Mouse (Mus musculus): ENCODE measurements around the gene Lpar5. TPM values are rescaled to one million over a fixed set of nuclear protein-coding genes. Genes with fewer than 3 reads are reported as not detected.

Gene Lpar5
- total RNA-seq, 2 experiments from 2014 or later = not detected

- DNase-seq = no peak
Measured at GRCm38 (mm10) chr6:125087937-125088336, 20.2 kb downstream of the Lpar5 start.

- peak; percentile 80 for DNase-seq
Measured at GRCm38 (mm10) chr6:125088561-125089321, 21.0 kb downstream of the Lpar5 start.

DNA sequence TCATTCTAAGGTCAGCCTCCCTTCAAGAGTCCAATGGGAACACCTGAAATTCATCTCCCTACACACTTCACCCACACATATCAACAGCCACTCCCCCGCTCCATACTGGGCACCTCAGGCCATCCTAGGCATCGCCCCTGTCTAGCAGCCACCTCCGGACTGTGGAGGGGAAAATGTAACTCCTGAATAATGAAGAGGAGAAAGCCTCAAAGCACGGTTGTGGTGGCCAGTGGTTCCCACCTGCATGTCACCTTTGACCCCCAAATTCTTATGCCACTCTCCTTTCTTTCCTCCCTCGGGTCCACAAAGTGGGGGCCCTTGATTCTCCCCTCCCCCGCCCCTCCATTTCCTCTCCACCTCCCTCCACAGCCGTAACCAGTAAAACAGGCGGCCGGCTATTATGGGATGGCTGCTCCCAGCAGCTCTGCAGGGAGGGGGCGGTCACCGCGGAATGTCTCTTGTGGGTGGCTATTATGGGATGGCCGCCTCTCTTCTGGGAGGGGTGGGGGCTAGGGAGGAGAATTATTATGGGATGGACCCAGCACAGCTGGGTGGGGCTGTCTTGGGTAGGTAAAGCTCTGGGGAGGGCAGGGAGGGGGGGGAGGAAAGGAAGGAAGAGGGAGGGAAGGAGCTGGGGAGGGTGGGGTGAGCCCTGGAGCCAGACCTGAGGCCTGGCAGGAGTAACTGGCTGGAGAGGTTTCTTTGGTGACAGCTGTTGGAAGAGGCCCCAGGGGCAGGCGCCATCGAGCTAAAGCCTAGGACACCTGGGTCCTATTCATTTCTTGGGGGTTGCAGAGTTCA is 22.0 kb downstream of the Lpar5 start:
- peak; percentile 79 for DNase-seq

DNA sequence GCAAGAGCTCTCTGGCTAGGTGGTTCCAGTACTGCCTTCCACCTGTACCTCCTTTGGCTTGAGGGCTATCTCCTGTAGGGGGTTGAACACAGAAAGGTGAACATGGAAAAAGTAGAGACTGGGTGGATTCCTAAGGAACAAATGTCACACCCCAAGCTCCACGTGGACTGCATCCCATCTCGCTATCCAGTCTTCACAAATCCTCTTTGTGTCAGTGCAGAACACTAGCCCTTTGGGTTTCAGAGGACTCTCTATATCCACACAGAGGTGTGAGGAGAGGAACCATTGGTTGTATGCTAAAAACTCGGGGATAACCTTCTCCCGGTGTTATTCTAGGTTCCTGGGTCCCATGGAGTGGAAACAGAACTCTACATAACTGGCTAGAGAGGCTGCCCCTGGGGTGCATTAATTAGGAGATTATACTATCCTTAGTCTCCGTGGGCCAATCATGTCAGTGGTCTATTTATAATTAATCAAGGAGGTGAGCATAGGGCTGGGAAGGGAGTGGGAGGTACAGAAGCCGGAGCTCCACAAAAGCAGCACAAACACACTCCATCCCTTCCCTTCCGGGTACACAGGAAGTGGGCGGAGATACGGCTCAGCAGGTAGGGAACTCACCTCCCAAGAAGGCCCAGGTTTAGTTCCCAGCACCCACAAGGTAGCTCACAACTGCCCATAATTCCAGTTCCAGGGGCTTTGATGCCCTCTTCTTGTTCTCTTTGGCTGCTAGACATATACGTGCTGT is 22.8 kb downstream of the Lpar5 start:
- DNase-seq = no peak

DNA sequence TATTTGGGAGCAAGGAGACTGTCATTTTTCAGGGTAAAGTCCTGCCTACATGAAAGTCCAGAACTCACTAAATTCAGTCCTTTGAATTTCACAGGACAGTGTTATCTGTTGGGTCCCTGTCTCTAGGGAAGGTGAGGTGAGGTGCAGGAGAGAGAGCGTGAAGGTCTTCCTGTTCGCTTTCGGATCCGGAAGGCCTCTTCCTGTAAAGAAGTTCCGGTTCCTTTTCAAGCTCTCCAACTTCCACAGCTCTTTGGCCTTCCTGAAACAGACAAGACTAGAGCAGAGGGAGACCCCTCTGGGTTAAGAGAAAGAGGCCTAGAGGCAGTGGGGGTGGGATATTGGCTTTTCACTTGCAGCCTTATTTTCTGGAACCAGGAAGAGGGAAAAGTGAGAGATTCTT is 24.7 kb downstream of the Lpar5 start:
- DNase-seq = no peak

DNA sequence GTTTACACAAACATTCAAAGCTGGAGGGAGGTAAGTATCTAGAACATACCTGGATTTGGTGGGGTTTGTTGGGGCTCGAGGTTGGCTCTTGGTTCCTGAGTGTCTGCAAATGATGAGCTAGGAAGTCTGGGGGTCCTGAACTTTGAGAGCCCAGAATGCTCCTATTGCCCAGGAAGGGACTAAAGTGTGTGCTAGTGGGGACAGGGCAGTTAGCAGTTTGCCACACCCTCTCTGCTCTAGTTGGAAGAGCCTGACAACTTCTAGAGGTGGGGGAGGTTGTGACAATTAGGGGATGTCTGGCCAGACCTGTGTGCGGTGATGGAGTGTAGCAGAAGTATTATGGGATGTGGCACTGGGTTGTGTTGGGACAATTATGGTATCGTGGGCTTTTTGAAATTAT is 27.1 kb downstream of the Lpar5 start:
- no peak for DNase-seq

- peak; percentile 96 for DNase-seq
Measured at GRCm38 (mm10) chr6:125095391-125096278, 27.9 kb downstream of the Lpar5 start, which contains the start of gene Chd4. TSS of gene Chd4 (plus strand) at chr6:125095981.

DNA sequence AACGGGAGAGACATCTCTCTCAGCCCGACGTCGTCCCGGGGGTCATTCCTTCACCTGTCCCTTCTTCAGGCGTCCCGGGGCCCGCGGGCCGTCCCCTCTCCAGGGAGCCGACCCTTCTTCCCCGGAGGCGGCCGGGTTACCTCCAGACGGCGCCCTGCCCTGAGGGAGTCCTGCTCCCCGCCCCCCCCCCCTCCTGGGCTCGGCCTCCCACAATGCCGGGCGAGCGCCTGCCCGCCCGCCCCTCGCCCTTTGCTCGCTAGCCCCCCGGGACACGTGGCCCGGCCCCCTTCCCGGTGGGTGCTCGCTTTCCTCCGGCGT is 28.5 kb downstream of the Lpar5 start:
- no peak for DNase-seq

GRCm38 (mm10) chr6:125096597-125097345 is 29.1 kb downstream of the Lpar5 start:
- DNase-seq = peak; percentile 79

DNA sequence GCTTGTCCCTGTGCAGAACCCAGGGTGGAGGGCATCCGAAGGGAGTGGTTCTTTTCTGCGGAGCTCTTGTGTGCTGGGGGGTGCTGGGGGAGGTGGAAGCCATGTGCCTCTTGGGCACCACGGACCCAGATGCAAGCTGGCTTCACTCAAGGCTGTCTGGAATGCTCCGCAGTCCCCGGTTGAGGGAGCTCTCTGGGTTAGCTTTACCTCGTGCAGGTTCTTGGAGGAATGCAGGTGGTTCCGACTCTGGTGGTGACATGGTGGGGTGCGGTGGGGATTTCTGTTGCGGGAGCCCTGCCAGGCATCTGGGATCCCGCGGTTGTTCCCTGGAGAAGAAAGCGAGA is 29.6 kb downstream of the Lpar5 start:
- no peak for DNase-seq

GRCm38 (mm10) chr6:125097951-125098350 is 30.2 kb downstream of the Lpar5 start:
- DNase-seq = no peak

DNA sequence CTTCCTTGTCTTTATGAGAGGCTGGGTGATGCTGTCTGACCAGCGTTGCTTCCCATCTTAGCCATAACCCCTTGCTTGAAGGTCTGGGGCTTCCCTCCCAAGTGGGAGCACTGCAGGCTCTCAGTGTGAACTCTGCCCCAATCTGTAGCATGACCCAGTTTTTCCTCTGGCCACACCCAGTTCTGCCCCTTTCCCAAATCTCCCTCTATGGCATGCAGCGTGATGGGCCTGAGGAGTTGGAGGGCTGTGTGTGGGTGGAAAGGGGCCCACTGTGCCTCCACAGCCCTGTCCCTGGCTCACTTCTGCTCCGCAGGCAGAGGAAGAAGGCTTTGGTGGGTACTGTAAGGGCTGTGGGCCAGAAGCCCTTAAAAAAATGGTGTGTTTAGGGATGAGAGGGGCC is 30.8 kb downstream of the Lpar5 start:
- DNase-seq = no peak

DNA sequence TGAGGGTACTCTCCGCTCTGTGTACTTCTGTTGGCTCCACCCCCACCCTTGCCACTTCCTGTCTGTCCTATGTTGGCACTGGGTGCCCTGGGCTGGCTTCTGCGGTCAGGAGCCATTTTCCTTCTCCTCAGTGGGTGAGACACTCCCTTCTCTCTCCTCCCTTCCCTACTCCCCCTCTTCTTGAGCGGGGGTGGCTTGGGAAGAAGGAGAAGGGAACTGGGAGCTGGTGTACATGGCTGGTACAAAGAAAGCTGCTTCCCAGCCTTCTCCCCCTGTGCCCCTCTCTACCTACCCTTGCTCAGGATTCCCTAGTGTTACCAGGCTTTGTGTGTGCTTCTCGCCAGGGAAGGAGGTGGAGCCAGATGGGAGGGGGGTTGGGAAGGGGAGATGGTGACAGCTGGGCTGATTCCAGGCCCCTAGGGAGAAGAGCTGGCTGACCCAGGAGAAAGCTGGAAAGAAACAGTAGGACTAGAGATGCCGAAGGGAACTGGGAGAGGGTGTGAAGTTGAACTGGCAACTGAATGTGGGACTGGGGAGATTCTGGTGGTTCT is 31.8 kb downstream of the Lpar5 start:
- peak; percentile 62 for DNase-seq

- DNase-seq = no peak
Measured at GRCm38 (mm10) chr6:125101444-125101843, 33.7 kb downstream of the Lpar5 start.

DNA sequence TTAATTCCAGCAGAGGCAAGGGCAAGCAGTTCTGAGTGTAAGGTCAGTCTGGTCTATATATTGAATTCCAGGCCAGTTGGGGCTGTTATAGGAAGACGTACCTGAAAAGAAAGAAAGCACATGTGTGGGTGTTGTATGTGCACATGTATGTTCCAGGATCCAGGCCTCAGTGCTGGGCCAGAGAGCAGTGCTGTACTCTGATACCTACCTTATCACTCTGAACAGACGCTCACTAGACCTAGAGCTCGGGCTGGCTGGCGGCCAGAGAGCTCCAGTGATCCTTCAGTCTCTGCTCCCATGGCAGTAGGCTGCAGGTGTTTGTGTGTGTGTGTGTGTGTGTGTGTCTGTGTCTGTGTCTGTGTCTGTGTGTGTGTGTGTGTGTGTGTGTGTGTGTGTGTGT is 36.5 kb downstream of the Lpar5 start:
- peak; percentile 42 for DNase-seq

GRCm38 (mm10) chr6:125107705-125108104 is 40.0 kb downstream of the Lpar5 start:
- no peak for DNase-seq

DNA sequence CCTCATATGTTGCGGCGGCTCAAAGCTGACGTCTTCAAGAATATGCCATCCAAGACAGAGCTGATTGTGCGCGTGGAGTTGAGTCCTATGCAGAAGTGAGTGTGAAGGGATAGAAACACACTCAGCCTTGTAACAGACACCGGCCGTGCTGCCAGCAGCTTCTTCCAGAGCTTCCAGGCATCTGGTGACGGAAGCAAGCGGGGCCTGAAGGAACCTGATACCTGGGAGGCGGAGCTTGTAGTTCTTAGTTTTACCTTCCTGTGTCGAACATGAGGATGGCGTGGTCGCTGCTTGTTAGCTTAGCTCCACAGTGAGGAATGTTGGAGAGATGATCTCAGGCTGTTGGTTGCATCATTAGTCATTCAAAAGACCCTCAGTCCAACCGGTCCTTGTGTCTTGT is 41.7 kb downstream of the Lpar5 start:
- DNase-seq = no peak

DNA sequence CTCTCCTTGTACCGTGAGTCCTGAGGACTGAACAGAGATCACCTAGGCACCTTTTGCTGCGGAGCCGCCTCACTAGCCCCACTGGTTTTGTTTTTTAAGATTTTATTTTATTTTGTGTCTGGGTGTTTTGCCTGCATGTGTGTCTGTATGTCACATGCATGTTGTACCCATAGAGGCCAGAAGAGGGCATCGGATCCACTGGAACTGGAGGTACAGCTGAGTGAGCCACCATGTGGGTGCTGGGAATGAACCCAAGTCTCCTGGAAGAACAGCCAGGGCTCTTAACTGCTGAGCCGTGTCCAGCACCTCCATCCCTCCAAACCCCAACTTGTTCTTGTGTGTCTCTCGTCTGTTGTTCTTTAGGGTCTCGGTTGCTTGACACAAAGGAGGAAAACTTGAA is 43.2 kb downstream of the Lpar5 start:
- peak; percentile 60 for DNase-seq

- no peak for DNase-seq
Measured at GRCm38 (mm10) chr6:125112553-125112952, 44.8 kb downstream of the Lpar5 start.

- no peak for DNase-seq
Measured at GRCm38 (mm10) chr6:125119387-125119786, 51.7 kb downstream of the Lpar5 start.

- DNase-seq = no peak
Measured at GRCm38 (mm10) chr6:125128724-125129123, 61.0 kb downstream of the Lpar5 start.

All from heart, postnatal 4 days (tissue).